11 mouse cellular contexts compared by ENCODE assay signal in genomic region chr6:31899055-31899454, GRCm38 (mm10).
DNase-seq lines count a peak whose midpoint lies in the region; ATAC-seq lines count a peak whose summit lies in the region.
"Had no signal": no experiment of that assay in that cellular context is flagged by ENCODE, and none has a peak within 500 bp of the region (broad histone marks: within the 10 kb centered on the region; RNA-seq: fewer than 3 reads in every experiment).

No protein-coding gene starts in this region.

- no peak for DNase-seq in frontal cortex, postnatal 25 days (ENCODE audit: low spot score in 2 of 2)
- peak; percentile 76 for DNase-seq in right cerebral cortex, adult 18-20 months
- no peak for DNase-seq in right cerebral cortex, postnatal 4 days
- DNase-seq in layer of hippocampus, adult 8-10 months (ENCODE audit: low spot score in 2 of 2) = peak; percentile 58 to 73
- DNase-seq in telencephalon, adult 2 months (ENCODE audit: low read depth, low spot score) = peak; percentile 54
- no peak for DNase-seq in urinary bladder, postnatal 4 days (ENCODE audit: low spot score in 2 of 2)
- DNase-seq in T-cell, adult 2 months (ENCODE audit: low spot score) = no peak
- DNase-seq: kidney, adult 9 months; liver, embryonic 13.5 days; thymus, postnatal 25 days had no signal

- ATAC-seq in frontal cortex, adult (ENCODE audit: low TSS enrichment) = peak; percentile 92

Comparison
In these comparisons a context has a peak if more than half of its experiments do, and no peak if none do; other contexts are left out.
1. DNase-seq: peak in right cerebral cortex, adult 18-20 months (single experiment), layer of hippocampus, adult 8-10 months (2 of 2) and telencephalon, adult 2 months (single experiment); none in frontal cortex, postnatal 25 days (0 of 2), right cerebral cortex, postnatal 4 days (single experiment), urinary bladder, postnatal 4 days (0 of 2) and T-cell, adult 2 months (single experiment).